Mouse (Mus musculus): ENCODE measurements at regions not wholly inside any gene's neighbourhood (a gene's known extent, or its start where the extent isn't known, plus 50 kb on each side); places are given as distances from the start of the nearest gene placed in this dataset.

- TF ChIP-seq POLR2A (IDR thresholded peaks at IDR 0.05; ENCODE audit: low read depth, low read length), result no peak
- TF ChIP-seq CTCF (conservative IDR thresholded peaks at IDR 0.05; ENCODE audit: insufficient read depth, insufficient read length, low read depth, low read length), result no peak; the same call in 1 of the 2 replicates
Measured at GRCm38 (mm10) chr5:51876846-51877245, 309.3 kb upstream of the Ppargc1a start.
